Mouse (Mus musculus): ENCODE results near the gene Il2rb. TPM values are rescaled to one million over a fixed set of nuclear protein-coding genes. Genes with fewer than 3 reads are reported as not detected.

Gene Il2rb
- total RNA-seq, 2 experiments from 2014 or later = 0.07 to 0.20 TPM

- DNase-seq = no peak
- intact Hi-C loops (cut with DNase I) = no loop called here
Measured at GRCm38 (mm10) chr15:78451201-78451600, 43.9 kb downstream of the Il2rb start.

DNA sequence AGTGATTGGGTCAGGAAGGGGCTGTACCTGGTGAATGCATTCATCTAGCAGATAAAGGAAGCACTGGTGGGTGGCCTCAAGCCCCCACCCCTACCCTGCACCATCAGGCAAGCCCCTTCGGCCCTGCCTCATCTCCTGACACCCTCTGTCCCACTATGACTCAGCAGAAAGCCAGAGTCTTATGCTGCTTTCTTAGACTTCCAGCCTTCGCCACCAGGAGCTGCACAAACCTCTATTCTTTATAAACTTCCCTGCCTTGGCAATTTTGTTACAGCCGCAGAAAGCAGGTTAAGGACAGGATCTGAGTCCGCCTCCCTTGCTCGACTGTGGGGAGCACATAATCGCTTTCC is 44.7 kb downstream of the Il2rb start:
- intact Hi-C loops (cut with DNase I) = no loop called here
- DNase-seq = no peak

DNA sequence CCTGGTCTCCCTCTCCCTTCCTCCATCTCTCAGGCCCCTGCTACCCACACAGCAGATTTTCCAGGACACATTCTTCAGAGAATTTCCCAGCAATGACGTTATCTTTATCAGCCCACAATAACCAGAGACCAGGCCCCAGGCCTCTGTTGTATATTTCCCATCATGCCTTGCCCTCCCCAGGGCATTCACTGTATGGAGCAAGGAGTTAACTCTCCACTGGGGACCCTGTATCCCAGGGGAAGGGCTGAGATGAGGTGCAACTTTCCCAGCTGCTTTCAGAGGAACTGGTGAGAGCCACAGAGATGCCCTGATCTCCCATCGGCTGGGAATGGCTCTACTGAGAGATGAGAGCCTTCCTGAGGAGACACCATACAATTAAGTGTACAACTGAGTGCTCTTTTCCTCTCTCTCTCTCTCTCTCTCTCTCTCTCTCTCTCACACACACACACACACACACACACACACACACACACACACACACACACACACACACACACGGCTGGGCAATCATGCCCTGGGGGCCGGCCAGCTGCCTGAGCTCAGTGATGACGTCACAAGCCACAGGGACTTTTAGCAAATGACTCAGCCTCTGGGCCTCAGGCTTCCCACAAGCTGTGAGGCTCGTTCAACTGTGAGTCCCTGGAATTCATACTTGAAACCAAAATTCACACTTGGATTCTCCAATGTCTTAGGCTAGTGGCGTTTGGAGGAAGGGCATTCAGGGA is 45.2 kb downstream of the Il2rb start:
- intact Hi-C loops (cut with DNase I) = loop anchor here (2.0 kb wide), 1 partner anchor 131 kb away; no protein-coding TSS in a partner anchor
- DNase-seq = peak; percentile 56 to 75

DNA sequence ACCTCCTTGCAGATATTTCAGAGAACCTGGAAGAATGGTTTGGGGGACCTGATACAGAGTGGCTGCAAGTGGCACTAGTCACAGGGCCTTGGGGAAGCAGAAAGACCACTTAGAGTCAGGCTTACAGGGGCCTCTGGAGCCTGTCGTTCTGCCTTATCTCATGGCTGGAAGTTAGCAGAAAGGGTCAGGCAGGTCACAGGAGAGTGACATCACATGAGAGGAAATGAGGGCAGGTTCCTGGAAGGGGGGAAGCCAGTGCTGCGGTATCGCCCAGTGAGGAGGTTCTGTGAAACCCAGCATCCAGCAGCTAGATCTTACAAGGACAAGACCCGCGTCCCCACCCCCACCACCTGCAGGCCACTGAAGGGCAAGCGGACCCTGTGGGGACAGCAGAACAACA is 45.9 kb downstream of the Il2rb start:
- intact Hi-C loops (cut with DNase I) = loop anchor here (2.0 kb wide), 1 partner anchor 132 kb away; no protein-coding TSS in a partner anchor
- DNase-seq = no peak

DNA sequence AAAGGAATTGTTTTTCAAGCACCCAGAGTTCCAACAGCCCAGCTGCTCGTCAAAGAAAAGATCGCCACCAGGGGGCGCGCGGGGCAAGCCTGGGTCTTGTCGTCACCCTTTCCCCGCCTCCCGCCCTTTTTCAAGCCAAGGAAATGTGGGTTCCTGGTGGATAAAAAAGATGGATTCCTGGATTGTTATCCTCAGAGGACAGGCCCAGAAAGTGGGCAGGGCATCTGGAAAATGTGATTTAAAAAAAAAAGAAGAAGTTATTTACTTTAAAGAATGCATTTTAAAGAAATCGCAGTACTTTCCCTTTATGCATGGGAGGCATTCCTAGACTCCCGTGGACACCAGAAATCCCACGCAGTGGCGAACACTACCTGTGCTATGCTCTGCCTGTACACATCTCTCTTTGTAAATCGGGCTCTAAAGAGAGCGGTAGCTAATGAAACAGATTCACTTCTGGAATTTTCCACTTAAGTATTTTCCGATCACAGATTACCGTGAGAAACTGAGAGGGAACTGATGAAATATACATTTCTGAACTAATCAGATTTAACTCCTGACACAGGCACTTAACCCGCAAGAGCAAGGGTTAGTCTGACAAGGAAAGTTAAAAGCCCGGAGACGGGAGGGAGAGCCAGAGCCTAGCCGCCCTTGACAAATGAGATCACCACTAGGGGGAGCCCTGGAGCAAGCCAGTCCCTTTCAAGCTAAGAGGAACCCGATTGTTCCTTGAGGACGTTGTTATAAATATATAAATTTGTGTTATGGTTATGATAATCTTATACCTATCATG is 47.1 kb downstream of the Il2rb start:
- peak; percentile 97 to 99 for DNase-seq
- intact Hi-C loops (cut with DNase I) = loop anchor here (1.0 to 2.0 kb wide), 3 partner anchors 64 to 133 kb away; no protein-coding TSS in a partner anchor

GRCm38 (mm10) chr15:78447121-78447520 is 48.0 kb downstream of the Il2rb start:
- intact Hi-C loops (cut with DNase I) = loop anchor here (1.0 kb wide), 1 partner anchor 85 kb away; no protein-coding TSS in a partner anchor
- no peak for DNase-seq

- intact Hi-C loops (cut with DNase I) = no loop called here
- no peak for DNase-seq
Measured at GRCm38 (mm10) chr15:78443857-78444256, 51.2 kb downstream of the Il2rb start.

- intact Hi-C loops (cut with DNase I) = no loop called here
- DNase-seq = no peak
Measured at GRCm38 (mm10) chr15:78442231-78442630, 52.8 kb downstream of the Il2rb start.

GRCm38 (mm10) chr15:78438973-78439372 is 56.1 kb downstream of the Il2rb start:
- no peak for DNase-seq
- intact Hi-C loops (cut with DNase I) = no loop called here

DNA sequence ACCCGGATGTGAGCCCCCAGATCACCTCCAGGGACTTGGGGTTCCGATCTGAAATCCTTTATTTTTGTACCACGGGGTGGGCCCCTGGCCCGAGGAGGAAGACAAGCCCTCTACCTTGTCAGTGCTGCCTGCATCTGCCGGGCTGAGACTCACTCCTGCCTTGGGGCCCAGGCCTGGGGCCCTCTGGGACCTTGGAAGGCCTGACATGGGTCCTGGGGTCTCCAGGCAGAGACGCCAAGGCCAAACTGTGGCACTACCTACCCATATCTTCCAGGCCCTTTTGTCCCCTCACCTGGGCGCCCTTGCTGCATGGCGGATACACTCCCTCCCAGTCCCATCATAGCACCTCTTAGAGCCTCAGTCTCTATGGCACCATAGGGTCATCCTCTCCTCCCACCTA is 56.6 kb downstream of the Il2rb start:
- intact Hi-C loops (cut with DNase I) = no loop called here
- DNase-seq = no peak

- intact Hi-C loops (cut with DNase I) = no loop called here
- no peak for DNase-seq
Measured at GRCm38 (mm10) chr15:78438018-78438394, 57.1 kb downstream of the Il2rb start.

- peak; percentile 65 to 70 for DNase-seq
- intact Hi-C loops (cut with DNase I) = no loop called here
Measured at GRCm38 (mm10) chr15:78437237-78438017, 57.6 kb downstream of the Il2rb start.

- DNase-seq = peak; percentile 89 to 92
- intact Hi-C loops (cut with DNase I) = no loop called here
Measured at GRCm38 (mm10) chr15:78436380-78437192, 58.5 kb downstream of the Il2rb start.

DNA sequence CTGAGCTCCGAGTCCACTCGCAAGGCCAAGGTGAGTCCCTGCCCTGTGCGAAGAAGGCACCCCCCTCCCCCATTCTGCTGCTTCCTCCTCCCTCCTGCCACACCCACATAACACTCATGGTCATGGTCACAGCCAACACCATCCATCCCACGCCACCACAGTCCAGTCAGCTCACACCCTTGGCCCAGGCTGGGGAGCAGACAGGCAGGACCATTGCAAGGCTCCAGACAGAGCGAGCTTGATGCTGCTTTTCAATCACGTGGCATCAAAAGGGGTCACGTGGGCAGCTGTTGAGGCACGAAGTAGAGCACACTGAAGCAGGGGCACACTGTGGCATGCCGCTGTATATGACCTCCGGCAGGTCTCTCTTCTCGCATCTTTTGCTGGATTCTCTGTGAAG is 59.4 kb downstream of the Il2rb start:
- no peak for DNase-seq
- intact Hi-C loops (cut with DNase I) = no loop called here

DNA sequence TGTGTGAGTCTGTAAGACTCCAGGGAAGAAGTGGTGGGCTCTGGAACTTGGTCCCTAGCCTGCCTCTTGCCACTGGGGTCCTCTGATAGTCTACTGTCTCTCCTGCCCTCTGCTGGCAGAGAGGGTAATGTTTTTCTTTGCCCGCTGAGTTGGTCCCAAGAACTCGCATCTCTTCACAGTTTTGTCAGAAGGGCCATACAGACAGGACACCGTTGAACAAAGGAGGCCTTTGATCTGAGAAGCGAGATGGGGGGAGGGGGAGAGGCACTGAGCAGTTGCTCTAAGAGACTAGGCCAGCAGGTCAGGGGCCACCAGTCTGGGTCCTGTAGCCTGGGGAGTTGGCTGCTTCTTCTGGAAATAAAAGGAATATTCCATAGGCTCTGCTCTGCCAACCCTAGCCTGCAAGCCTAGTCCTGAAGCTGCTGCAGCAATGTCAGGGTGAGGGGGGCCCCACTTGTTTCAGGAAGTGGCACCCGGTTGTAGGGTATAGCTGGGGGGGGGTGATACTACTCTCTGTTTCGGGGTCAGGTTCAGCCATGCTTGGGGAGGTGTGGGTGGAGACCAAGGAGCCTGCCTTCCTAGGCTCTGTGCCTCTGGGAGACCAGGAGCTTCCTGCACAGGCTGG is 60.1 kb downstream of the Il2rb start:
- DNase-seq = peak in 1 of 2 experiments; percentile 55
- intact Hi-C loops (cut with DNase I) = loop anchor here (5.0 kb wide), 1 partner anchor 178 kb away; no protein-coding TSS in a partner anchor

GRCm38 (mm10) chr15:78431541-78432121 is 63.4 kb downstream of the Il2rb start:
- DNase-seq = no peak
- intact Hi-C loops (cut with DNase I) = loop anchor here (5.0 kb wide), 1 partner anchor 174 kb away; no protein-coding TSS in a partner anchor

- intact Hi-C loops (cut with DNase I) = loop anchor here (5.0 kb wide), 1 partner anchor 174 kb away; no protein-coding TSS in a partner anchor
- DNase-seq = no peak
Measured at GRCm38 (mm10) chr15:78430874-78431273, 64.2 kb downstream of the Il2rb start.

DNA sequence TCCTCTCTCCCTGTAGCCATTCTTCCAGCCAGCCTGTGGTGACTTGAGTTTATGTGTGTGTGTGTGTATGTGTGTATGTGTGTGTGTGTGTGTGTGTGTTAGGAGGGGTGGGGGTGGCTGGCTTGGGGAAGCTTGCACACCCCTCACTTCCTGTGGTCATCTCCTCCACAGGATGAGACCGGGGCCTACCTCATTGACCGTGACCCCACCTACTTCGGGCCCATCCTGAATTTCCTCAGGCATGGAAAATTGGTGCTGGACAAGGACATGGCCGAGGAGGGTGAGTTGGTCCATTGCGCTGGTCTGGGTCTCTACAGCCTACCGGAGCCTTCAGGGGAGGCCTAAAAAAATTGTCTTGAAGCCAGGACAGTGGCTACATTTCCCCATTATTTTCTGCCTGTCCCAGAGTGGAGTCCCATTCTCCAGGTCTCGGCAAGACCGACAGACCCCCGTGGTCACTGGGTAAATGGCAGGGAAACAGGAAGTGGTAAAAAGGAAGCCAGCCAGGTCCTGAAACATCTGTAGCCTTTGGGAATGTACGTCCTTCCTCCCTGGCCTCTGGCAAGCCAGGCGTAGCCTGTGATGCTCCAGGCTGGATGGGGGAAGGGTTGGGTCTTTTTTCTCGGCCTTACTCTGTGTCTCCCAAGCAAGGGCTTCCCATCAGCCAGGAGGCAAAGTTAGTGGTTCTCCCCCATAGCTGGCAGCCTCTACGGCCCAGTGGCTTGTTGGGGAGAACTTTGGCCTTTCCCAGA is 65.0 kb downstream of the Il2rb start:
- intact Hi-C loops (cut with DNase I) = loop anchor here (5.0 kb wide), 1 partner anchor 173 kb away; no protein-coding TSS in a partner anchor
- no peak for DNase-seq

Data from heart, postnatal 14 days (tissue).